Mouse (Mus musculus): ENCODE results near the gene 3100002H09Rik.

The 3100002H09Rik gene

DNA sequence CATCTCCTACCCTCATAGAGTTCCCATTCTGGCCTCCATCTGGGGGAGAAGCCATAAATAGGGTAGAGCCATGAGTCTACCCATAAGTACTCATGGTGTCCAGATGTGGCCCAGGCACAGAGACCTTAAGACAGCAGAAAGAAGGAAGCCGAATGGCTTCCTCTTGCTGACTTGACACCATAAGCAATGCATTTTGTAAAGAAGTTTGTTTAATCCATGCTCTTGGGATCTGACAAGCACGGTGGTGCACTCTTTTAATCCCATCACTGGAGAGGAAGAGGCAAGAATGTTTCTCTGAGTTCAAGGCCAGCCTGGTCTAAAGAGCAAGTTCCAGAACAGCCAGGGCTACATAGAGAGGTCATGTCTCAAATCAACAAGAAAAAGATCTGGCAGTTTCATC lies at the start of gene 3100002H09Rik:
Gene 3100002H09Rik, minus strand, starts transcription at position 101 of the 400 bp plus-strand sequence.
- no peak for DNase-seq (ENCODE audit: extremely low read depth, insufficient read length, low spot score)

GRCm38 (mm10) chr4:124659251-124660217 lies 48.9 kb upstream of the 3100002H09Rik start:
- DNase-seq (ENCODE audit: extremely low read depth, insufficient read length, low spot score): no peak

- no peak for DNase-seq (ENCODE audit: extremely low read depth, insufficient read length, low spot score)
Observed at GRCm38 (mm10) chr4:124658412-124658851, 47.8 kb upstream of the 3100002H09Rik start.

DNA sequence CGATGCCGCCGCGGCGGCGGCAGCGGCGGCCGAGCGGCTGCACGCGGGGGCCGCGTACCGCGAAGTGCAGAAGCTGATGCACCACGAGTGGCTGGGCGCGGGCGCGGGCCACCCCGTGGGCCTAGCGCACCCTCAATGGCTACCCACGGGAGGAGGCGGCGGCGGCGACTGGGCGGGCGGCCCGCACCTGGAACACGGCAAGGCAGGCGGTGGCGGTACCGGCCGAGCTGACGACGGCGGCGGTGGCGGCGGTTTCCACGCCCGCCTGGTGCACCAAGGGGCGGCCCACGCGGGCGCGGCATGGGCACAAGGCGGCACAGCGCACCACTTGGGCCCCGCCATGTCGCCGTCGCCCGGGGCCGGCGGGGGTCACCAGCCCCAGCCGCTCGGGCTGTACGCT lies 47.2 kb upstream of the 3100002H09Rik start:
- no peak for DNase-seq (ENCODE audit: extremely low read depth, insufficient read length, low spot score)

DNA sequence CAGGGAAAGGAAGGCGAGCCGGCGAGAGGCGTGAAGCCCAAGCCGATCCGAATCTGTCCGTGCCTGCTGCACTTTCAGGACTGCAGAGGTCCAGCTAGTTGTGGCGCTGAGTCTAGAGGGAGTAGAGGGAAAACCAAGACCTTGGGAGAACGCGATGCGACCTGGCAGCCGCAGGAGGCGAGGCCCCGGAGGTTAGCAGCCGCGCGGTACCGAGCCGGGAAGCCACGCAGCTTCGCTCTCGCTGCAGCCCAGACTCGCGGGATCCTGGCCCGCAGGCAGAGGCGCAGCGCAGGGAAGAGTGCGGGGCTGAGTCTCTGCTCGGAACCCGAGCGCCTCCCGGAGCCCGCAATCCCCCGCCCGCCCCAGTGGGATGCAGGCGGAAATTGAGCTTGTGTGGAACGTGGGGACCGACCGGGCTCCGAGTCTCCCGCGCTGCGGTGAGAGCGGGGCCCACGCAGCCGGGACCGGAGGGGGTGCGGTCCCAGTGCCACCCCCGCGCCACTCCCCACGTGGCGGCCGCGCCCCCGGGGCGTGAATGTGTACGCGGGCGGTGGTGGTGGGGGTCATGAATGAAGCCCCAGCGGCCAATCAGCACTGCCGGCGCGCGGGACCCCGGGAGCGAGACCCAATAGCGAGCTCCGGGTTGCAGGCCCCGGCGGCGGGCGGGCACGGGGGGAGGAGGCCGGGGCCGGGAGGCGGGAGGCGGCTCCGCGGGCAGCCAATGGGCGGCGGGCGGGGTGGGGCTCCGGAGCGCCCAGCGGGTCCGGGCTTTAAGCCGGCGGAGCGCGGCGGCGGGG lies 46.4 kb upstream of the 3100002H09Rik start:
- no peak for DNase-seq (ENCODE audit: extremely low read depth, insufficient read length, low spot score)

DNA sequence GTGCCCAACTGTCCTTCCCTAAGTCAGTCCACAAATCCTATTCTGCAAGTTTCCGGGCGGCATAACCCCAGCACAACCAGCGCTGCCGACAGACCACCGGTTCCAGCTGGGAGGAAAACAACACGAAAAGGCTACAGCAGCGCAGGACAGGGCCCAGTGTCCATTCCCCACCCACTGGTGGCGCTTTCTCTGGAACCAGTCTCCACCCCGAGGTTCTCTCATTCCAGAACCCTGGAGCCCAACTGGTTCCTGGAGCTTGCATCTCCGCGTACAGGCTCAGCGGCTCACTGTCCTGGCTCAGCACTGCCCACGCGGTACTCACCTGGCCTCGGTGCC lies 45.9 kb upstream of the 3100002H09Rik start, which contains the start of gene Pou3f1:
Gene Pou3f1, plus strand, starts transcription at position 290 of the 336 bp plus-strand sequence.
- DNase-seq (ENCODE audit: extremely low read depth, insufficient read length, low spot score): no peak

- DNase-seq (ENCODE audit: extremely low read depth, insufficient read length, low spot score): peak; percentile 37
Observed at GRCm38 (mm10) chr4:124652886-124653285, 42.3 kb upstream of the 3100002H09Rik start.

DNA sequence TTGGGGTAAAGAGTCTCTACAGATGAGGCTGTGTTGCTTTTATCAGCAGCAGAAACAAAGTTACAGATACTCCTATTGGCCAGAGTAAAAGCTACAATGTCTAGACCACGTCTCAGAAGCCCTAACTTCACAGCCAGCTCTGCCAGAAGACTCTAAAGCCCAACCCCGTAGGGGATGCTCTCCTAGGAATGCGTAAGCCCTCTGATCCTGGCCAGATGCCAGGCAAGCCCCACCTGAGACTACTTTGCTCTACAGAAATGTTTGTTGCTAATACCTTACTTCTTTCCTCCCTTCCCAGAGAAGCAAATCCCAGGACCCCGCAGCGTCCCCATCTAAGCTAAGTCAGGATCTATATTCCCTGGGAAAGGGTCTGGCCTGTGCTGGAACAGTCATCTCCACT lies 37.3 kb upstream of the 3100002H09Rik start:
- DNase-seq (ENCODE audit: extremely low read depth, insufficient read length, low spot score): no peak

DNA sequence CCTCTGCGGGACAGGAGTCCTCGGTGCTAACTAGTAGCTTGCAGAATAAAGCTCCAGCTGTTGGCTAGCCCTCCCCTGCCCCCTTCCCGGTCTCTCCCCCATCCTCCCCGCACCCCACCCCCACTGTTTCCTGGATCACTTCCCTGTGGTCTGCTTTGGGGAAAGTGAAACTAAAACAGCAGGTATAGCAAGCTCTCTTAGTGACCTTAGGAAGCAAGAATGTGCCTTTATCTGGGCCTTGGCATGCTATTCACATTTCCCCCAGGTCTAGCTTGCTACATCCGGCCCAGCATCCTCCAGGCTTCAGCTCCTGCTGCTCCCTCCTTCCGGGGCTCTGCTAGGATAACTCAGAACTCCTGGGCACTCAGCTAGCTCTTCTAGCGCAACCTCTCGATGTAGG lies 36.0 kb upstream of the 3100002H09Rik start:
- DNase-seq (ENCODE audit: extremely low read depth, insufficient read length, low spot score): peak; percentile 43

- DNase-seq (ENCODE audit: extremely low read depth, insufficient read length, low spot score): no peak
Observed at GRCm38 (mm10) chr4:124644974-124645433, 34.4 kb upstream of the 3100002H09Rik start.

DNA sequence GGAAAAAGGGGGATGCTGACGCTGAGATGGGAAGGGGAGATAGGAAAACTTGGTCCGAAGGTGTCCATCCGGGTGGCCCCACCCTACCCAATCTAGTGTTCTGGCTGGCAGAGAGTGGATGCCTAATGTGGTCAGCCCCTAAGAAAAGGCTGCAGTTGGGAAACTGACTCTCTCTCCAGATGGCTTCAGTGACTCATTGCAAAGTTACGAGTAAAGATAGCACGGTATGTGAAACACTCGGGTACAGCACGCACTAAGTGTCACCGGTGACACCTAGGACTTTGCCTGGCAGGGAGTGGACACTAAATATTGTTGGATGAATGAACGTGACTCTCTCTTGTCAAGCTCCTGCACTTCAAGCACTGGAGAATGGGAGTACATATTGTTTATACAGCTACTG lies 33.3 kb upstream of the 3100002H09Rik start:
- DNase-seq (ENCODE audit: extremely low read depth, insufficient read length, low spot score): no peak

GRCm38 (mm10) chr4:124639715-124640114 lies 29.1 kb upstream of the 3100002H09Rik start:
- DNase-seq (ENCODE audit: extremely low read depth, insufficient read length, low spot score): no peak

GRCm38 (mm10) chr4:124633281-124633680 lies 22.7 kb upstream of the 3100002H09Rik start:
- DNase-seq (ENCODE audit: extremely low read depth, insufficient read length, low spot score): no peak

- no peak for DNase-seq (ENCODE audit: extremely low read depth, insufficient read length, low spot score)
Observed at GRCm38 (mm10) chr4:124632856-124633255, 22.3 kb upstream of the 3100002H09Rik start.

- DNase-seq (ENCODE audit: extremely low read depth, insufficient read length, low spot score): no peak
Observed at GRCm38 (mm10) chr4:124631456-124631855, 20.9 kb upstream of the 3100002H09Rik start.

GRCm38 (mm10) chr4:124626836-124627235 lies 16.2 kb upstream of the 3100002H09Rik start:
- no peak for DNase-seq (ENCODE audit: extremely low read depth, insufficient read length, low spot score)

DNA sequence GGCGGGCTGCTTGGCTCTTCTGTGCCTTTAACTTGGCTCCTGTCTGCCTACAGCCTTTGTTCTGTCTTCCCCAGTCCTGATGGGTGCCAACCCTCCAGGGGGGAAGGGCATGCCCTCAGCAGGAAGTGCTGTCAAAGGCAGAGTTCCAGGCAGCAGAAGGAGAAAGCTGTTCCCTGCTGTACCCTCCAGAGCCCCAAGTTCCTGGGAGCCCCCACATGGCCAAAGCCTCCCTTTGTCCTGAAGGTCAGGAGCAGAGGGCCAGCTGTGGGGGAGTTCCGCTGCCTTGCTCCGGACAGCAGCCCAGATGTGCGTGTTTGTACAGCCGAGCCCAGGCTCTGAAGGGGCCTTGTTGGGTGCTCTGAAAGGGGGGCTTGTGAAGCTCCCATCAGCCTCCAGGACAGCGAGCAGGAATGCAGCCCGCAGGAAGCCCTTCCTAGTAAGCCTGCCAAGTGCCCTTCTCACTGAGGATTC lies 13.5 kb upstream of the 3100002H09Rik start:
- DNase-seq (ENCODE audit: extremely low read depth, insufficient read length, low spot score): no peak

DNA sequence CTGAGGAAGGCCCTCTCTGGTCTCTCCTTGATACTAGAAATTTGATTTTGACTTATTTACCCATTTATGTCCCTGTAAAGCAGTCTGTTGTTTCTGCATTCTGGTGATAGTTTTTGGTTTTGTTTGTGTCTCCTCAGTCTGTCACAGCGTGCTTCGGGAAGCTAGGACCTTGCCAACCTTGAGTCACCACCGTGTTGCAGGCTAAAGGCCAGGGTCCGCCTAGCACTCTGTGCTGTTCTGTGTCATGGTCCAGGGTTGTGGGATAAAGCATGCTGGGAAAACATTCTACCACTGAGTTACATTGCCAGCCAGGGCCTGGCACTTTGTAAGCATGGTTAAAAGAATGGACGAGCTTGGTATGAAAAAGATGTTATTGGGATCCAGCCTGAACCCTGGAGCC lies 12.0 kb upstream of the 3100002H09Rik start:
- DNase-seq (ENCODE audit: extremely low read depth, insufficient read length, low spot score): no peak

- no peak for DNase-seq (ENCODE audit: extremely low read depth, insufficient read length, low spot score)
Observed at GRCm38 (mm10) chr4:124621406-124621805, 10.8 kb upstream of the 3100002H09Rik start.

GRCm38 (mm10) chr4:124618599-124618998 lies 8.0 kb upstream of the 3100002H09Rik start:
- DNase-seq (ENCODE audit: extremely low read depth, insufficient read length, low spot score): no peak

DNA sequence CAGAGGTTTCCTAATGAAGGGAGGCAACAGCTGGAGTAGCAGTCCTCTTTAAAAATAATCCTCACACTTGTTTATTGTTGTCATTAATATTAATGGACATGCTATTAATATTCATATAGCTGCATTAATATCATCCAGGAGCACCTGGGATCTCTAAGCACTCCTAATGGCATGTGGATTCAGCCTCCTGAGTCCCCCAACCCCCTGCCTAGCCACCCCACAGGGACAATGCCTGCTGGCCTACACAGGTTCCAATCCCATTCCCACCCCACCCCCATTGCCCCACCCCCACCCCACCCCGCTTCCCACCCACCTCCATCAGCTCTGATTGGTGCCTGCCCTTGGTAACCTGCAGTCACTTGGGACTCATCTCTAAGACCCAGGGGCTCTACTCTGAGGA lies 6.0 kb upstream of the 3100002H09Rik start:
- DNase-seq (ENCODE audit: extremely low read depth, insufficient read length, low spot score): no peak
